Mouse (Mus musculus) bone marrow macrophage, adult 2 months (primary cell): ENCODE measurements at regions not wholly inside any gene's neighbourhood (a gene's known extent, or its start where the extent isn't known, plus 50 kb on each side); places are given as distances from the start of the nearest gene placed in this dataset.

Experiments
- CTCF ChIP-seq: IDR thresholded peaks from 2 replicates; pipeline ENCODE4 v1.5.1; 2012; ENCODE audit warnings: low read depth, mild to moderate bottlenecking, low read length, moderate library complexity
- POLR2A ChIP-seq: IDR thresholded peaks from 2 replicates; pipeline ENCODE4 v1.6.1; 2012; ENCODE audit warnings: mild to moderate bottlenecking, low read depth, low read length, borderline replicate concordance

- TF ChIP-seq CTCF (no peak), POLR2A (no peak)
Measured at GRCm38 (mm10) chr9:85496506-85497239, 169.5 kb upstream of the Tent5a start.
